Mouse (Mus musculus): ENCODE data around the gene Olfr487.
"Not testable (repeated sequence)": the region's sequence is repeated elsewhere in the genome, so short reads cannot be mapped to it uniquely, and the experiment has no call there.

GRCm38 (mm10) chr7:108196337-108196736 is 18.1 kb downstream of the Olfr487 start:
- TF ChIP-seq MAFK (IDR thresholded peaks at IDR 0.05; ENCODE audit: insufficient read depth, low read depth, low read length); ZC3H11A (IDR thresholded peaks at IDR 0.05; ENCODE audit: borderline replicate concordance, low read depth, low read length); ZNF384 (IDR thresholded peaks at IDR 0.05; ENCODE audit: low read depth, low read length): not testable (repeated sequence)
- TF ChIP-seq CHD2 (IDR thresholded peaks at IDR 0.05; ENCODE audit: low read depth, low read length) = 0 out of 2 replicates have a peak, but pooled peaks have one; percentile 26

Measured in ES-E14 (cell line).